In genomic region chr2:32876490-32877302, GRCm38 (mm10) we compare ENCODE assay signal across 8 mouse cellular contexts. TPM values are rescaled to one million over a fixed set of nuclear protein-coding genes. Genes with fewer than 3 reads are reported as not detected.
DNase-seq lines count a peak whose midpoint lies in the region; ATAC-seq and TF ChIP-seq lines count a peak whose summit lies in the region.

No protein-coding gene starts in this region.

- peak; percentile 4; the same call in 1 of the 2 replicates for ATAC-seq in forebrain, embryonic 14.5 days
- peak; percentile 16 for ATAC-seq in limb, embryonic 14.5 days (ENCODE audit: low FRiP score, low read depth)
- peak; percentile 15 for ATAC-seq in neural tube, embryonic 14.5 days (ENCODE audit: low read depth)
- no peak for ATAC-seq in activated CD4-positive, CD25-positive, alpha-beta regulatory T cell, adult 4 months

- H3K27me3 ChIP-seq in E14TG2a.4 (ENCODE audit: insufficient read depth, low read length), result 0 out of 2 replicates have a peak, but pooled peaks cover 10% of the 10 kb centered on the region
- no peaks in the 10 kb centered on the region for H3K27me3 ChIP-seq in forebrain, embryonic 14.5 days (replicated peaks; ENCODE audit: control insufficient read depth, insufficient read depth, low read length)
- no peaks in the 10 kb centered on the region for H3K27me3 ChIP-seq in limb, embryonic 14.5 days (ENCODE audit: control insufficient read depth, insufficient read depth, low read length)
- H3K27me3 ChIP-seq in neural tube, embryonic 14.5 days (ENCODE audit: control insufficient read depth, insufficient read depth, low read length), result no peaks in the 10 kb centered on the region

- H3K4me1 ChIP-seq in E14TG2a.4 (replicated peaks; ENCODE audit: low read depth, low read length), result peaks cover 90% of the 10 kb centered on the region
- peaks cover 26% of the 10 kb centered on the region for H3K4me1 ChIP-seq in forebrain, embryonic 14.5 days (ENCODE audit: control insufficient read depth, insufficient read depth, low read length)
- H3K4me1 ChIP-seq in limb, embryonic 14.5 days (ENCODE audit: control insufficient read depth, insufficient read depth, low read length), result peaks cover 54% of the 10 kb centered on the region
- peaks cover 32% of the 10 kb centered on the region for H3K4me1 ChIP-seq in neural tube, embryonic 14.5 days (ENCODE audit: control insufficient read depth, insufficient read depth, low read length)

- TF ChIP-seq POLR2A in limb, embryonic 14.5 days (IDR thresholded peaks at IDR 0.05; ENCODE audit: borderline replicate concordance, extremely low read depth, insufficient read depth, insufficient read length), result no peak

- WGBS in forebrain, embryonic 14.5 days, result 7% methylated on average over 19 of the region's 20 CpGs
- WGBS in limb, embryonic 14.5 days, result 3% methylated on average over 20 of the region's 20 CpGs
- 3% methylated on average over 20 of the region's 20 CpGs for WGBS in neural tube, embryonic 14.5 days

- H3K36me3 ChIP-seq in E14TG2a.4 (ENCODE audit: insufficient read depth, low read length), result peaks cover 25% of the 10 kb centered on the region
- no peaks in the 10 kb centered on the region for H3K36me3 ChIP-seq in forebrain, embryonic 14.5 days (ENCODE audit: control insufficient read depth, insufficient read depth, low read length)
- H3K36me3 ChIP-seq in limb, embryonic 14.5 days (ENCODE audit: control insufficient read depth, insufficient read depth, low read length), result no peaks in the 10 kb centered on the region
- H3K36me3 ChIP-seq in neural tube, embryonic 14.5 days (ENCODE audit: control insufficient read depth, insufficient read depth, low read length), result no peaks in the 10 kb centered on the region

- peak overlapping the region; percentile 95 for H3K4me3 ChIP-seq in E14TG2a.4 (replicated peaks; ENCODE audit: low read length)
- peak overlapping the region; percentile 76 for H3K4me3 ChIP-seq in forebrain, embryonic 14.5 days (ENCODE audit: low read depth, low read length)
- H3K4me3 ChIP-seq in limb, embryonic 14.5 days (replicated peaks; ENCODE audit: low read length), result peak overlapping the region; percentile 88
- peak overlapping the region; percentile 67 for H3K4me3 ChIP-seq in neural tube, embryonic 14.5 days (ENCODE audit: low read depth, low read length)

- TF ChIP-seq CTCF in E14TG2a.4 (conservative IDR thresholded peaks at IDR 0.05; ENCODE audit: low read length), result no peak

- H3K27ac ChIP-seq in forebrain, embryonic 14.5 days (ENCODE audit: low read depth, low read length), result peak overlapping the region; percentile 87; the same call in 1 of the 2 replicates
- peak overlapping the region; percentile 85 for H3K27ac ChIP-seq in limb, embryonic 14.5 days (replicated peaks; ENCODE audit: low read depth, low read length)
- peak overlapping the region; percentile 92 for H3K27ac ChIP-seq in neural tube, embryonic 14.5 days (ENCODE audit: low read depth, low read length)

- peak overlapping the region; percentile 91 for H3K4me2 ChIP-seq in forebrain, embryonic 14.5 days (ENCODE audit: low read length)
- H3K4me2 ChIP-seq in limb, embryonic 14.5 days (replicated peaks; ENCODE audit: low read depth, low read length, severe bottlenecking), result peak overlapping the region; percentile 95
- peak overlapping the region; percentile 85 for H3K4me2 ChIP-seq in neural tube, embryonic 14.5 days (ENCODE audit: low read depth, low read length)

- peak overlapping the region; percentile 93 for H3K9ac ChIP-seq in forebrain, embryonic 14.5 days (ENCODE audit: low read length)
- H3K9ac ChIP-seq in limb, embryonic 14.5 days (ENCODE audit: low read depth, low read length, severe bottlenecking), result peak overlapping the region; percentile 86
- H3K9ac ChIP-seq in neural tube, embryonic 14.5 days (replicated peaks; ENCODE audit: low read depth, low read length), result peak overlapping the region; percentile 97

- H3K9me3 ChIP-seq in E14TG2a.4 (ENCODE audit: low read length), result no peaks in the 10 kb centered on the region
- no peaks in the 10 kb centered on the region for H3K9me3 ChIP-seq in forebrain, embryonic 14.5 days (replicated peaks; ENCODE audit: control insufficient read depth, low read length)
- H3K9me3 ChIP-seq in limb, embryonic 14.5 days (ENCODE audit: control insufficient read depth, low read length), result no peaks in the 10 kb centered on the region
- H3K9me3 ChIP-seq in neural tube, embryonic 14.5 days (ENCODE audit: control insufficient read depth, low read length), result no peaks in the 10 kb centered on the region

- peak; percentile 30 to 35 for DNase-seq in cerebellum, postnatal 25 days
- no peak for DNase-seq in cerebellum, postnatal 36 days
- no peak for DNase-seq in forebrain, embryonic 14.5 days (ENCODE audit: low spot score)
- DNase-seq in limb, embryonic 14.5 days (ENCODE audit: low spot score), result no peak
- DNase-seq in frontal cortex, postnatal 14 days (ENCODE audit: low spot score in 2 of 2), result no peak

RNA-seq across cellular contexts. Expression of gene Fam129b, which starts 0.8 kb away (rescaled TPM):
- 13.8 and 17.7 TPM in 2 replicates for polyA plus RNA-seq in forebrain, embryonic 14.5 days (2014; fragmentation: Nextera tagmentation; extraction: Ambion mirVana)
- 73.5 and 81.0 TPM in 2 replicates for polyA plus RNA-seq in limb, embryonic 14.5 days (2012; rRNA removed)
- 45.9 and 46.2 TPM in 2 replicates for polyA plus RNA-seq in limb, embryonic 14.5 days (2014; fragmentation: Nextera tagmentation; extraction: Ambion mirVana)
- polyA plus RNA-seq in neural tube, embryonic 14.5 days (2014; fragmentation: Nextera tagmentation; extraction: Ambion mirVana), result 11.8 and 18.3 TPM in 2 replicates
- polyA plus RNA-seq in activated CD4-positive, CD25-positive, alpha-beta regulatory T cell, adult 4 months (2017; shearing (Covaris generic)), result 1 to 10 TPM; 1.3 to 2.1 TPM

RNA-seq across cellular contexts. Expression of gene Stxbp1, which starts 29.7 kb away (rescaled TPM):
- 127 and 174 TPM in 2 replicates for polyA plus RNA-seq in forebrain, embryonic 14.5 days (2014; fragmentation: Nextera tagmentation; extraction: Ambion mirVana)
- 22.2 and 22.3 TPM in 2 replicates for polyA plus RNA-seq in limb, embryonic 14.5 days (2012; rRNA removed)
- 15.8 and 20.8 TPM in 2 replicates for polyA plus RNA-seq in limb, embryonic 14.5 days (2014; fragmentation: Nextera tagmentation; extraction: Ambion mirVana)
- 290 and 312 TPM in 2 replicates for polyA plus RNA-seq in neural tube, embryonic 14.5 days (2014; fragmentation: Nextera tagmentation; extraction: Ambion mirVana)
- polyA plus RNA-seq in activated CD4-positive, CD25-positive, alpha-beta regulatory T cell, adult 4 months (2017; shearing (Covaris generic)), result 1 to 10 TPM; 2.4 to 2.9 TPM

Comparison
In these comparisons a context has a peak if more than half of its experiments do, and no peak if none do; other contexts are left out.
1. DNase-seq: peak in cerebellum, postnatal 25 days (2 of 2); none in cerebellum, postnatal 36 days (0 of 2), forebrain, embryonic 14.5 days (single experiment), limb, embryonic 14.5 days (single experiment) and frontal cortex, postnatal 14 days (0 of 2).
2. RNA of gene Stxbp1, which starts 29.7 kb away (polyA plus RNA-seq): 290 to 312 TPM in neural tube, embryonic 14.5 days, 127 to 174 TPM in forebrain, embryonic 14.5 days and 15.8 to 22.3 TPM in limb, embryonic 14.5 days; 2.4 to 2.9 TPM in activated CD4-positive, CD25-positive, alpha-beta regulatory T cell, adult 4 months; every median in the first group is over 4 times any median in the second.
3. Peak in every context shown above with its lines, with median percentiles within 50 percentile points of each other: H3K4me3 ChIP-seq, H3K27ac ChIP-seq, H3K4me2 ChIP-seq and H3K9ac ChIP-seq.